Mouse (Mus musculus): ENCODE data around the gene D630039A03Rik. TPM values are rescaled to one million over a fixed set of nuclear protein-coding genes. Genes with fewer than 3 reads are reported as not detected.

Gene D630039A03Rik
- polyA plus RNA-seq, 1 experiment from 2014 or later, result 0.07 TPM

DNA sequence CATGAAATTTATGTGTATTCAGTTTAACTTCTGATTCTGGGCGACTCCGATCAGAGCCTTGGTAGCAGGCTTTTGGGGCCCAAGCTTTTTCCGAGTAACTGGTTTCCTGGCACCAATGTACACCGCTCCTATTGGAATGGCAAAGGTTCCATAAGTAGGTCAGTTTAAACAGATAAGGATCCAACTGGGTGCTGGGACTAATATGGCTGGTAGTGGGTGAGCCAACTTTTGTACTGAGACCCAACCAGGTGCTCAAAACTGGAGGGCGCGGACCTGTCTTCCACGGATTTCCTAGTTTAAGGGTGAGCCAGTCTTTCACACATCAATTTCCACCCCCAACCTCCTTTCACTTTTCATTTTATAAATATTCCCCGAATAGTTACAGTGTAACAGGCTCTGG is 38.9 kb upstream of the D630039A03Rik start:
- peak overlapping the region; percentile 81 for H3K4me3 ChIP-seq (ENCODE audit: low read depth, low read length)
- ATAC-seq (replicated peaks; ENCODE audit: insufficient number of reproducible peaks, low FRiP score, low TSS enrichment), result no peak
- peaks cover 18% of the 10 kb centered on the region for H3K36me3 ChIP-seq (ENCODE audit: control insufficient read depth, insufficient read depth, low read length)
- peak overlapping the region; percentile 76 for H3K4me2 ChIP-seq
- H3K9me3 ChIP-seq (replicated peaks; ENCODE audit: control insufficient read depth, low read length), result no peaks in the 10 kb centered on the region
- H3K27ac ChIP-seq (ENCODE audit: low read depth, low read length), result no peak overlapping the region
- H3K4me1 ChIP-seq (ENCODE audit: control insufficient read depth, insufficient read depth, low read length), result peaks cover 12% of the 10 kb centered on the region
- H3K9ac ChIP-seq (ENCODE audit: low read depth, low read length), result no peak overlapping the region
- WGBS (ENCODE audit: insufficient replicate concordance), result 68% methylated on average over 8 of the region's 8 CpGs
- no peaks in the 10 kb centered on the region for H3K27me3 ChIP-seq (ENCODE audit: control insufficient read depth, insufficient read depth, low read length)

DNA sequence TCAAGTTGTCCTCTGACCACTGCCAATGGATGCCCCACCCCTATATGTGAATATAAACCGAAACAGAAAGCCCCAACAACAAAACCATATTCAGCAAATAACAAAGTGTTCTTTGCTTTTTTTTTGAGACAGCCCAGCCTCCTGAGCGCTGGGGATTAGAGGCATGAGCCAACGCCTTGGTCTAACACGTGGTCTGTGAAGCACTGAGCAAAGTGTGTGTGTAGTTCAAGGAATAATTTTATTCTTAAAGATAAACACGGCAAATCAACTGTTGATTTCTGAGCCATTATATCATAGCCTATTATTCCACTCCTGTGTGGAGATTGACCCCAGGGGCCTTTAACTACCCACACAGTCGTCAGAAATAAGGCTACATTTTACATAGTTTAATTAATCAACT is 38.5 kb upstream of the D630039A03Rik start:
- 89% methylated on average over 6 of the region's 6 CpGs for WGBS (ENCODE audit: insufficient replicate concordance)
- Histone ChIP-seq H3K4me2 (peak overlapping the region; percentile 76), H3K4me3 (ENCODE audit: low read depth, low read length) (no peak overlapping the region), H3K36me3 (ENCODE audit: control insufficient read depth, insufficient read depth, low read length) (peaks cover 22% of the 10 kb centered on the region), H3K4me1 (ENCODE audit: control insufficient read depth, insufficient read depth, low read length) (peaks cover 12% of the 10 kb centered on the region), H3K9ac (ENCODE audit: low read depth, low read length) (no peak overlapping the region), H3K9me3 (replicated peaks; ENCODE audit: control insufficient read depth, low read length) (no peaks in the 10 kb centered on the region), H3K27ac (ENCODE audit: low read depth, low read length) (no peak overlapping the region), H3K27me3 (ENCODE audit: control insufficient read depth, insufficient read depth, low read length) (no peaks in the 10 kb centered on the region)
- ATAC-seq (replicated peaks; ENCODE audit: insufficient number of reproducible peaks, low FRiP score, low TSS enrichment), result no peak

- Histone ChIP-seq H3K36me3 (ENCODE audit: control insufficient read depth, insufficient read depth, low read length) (peaks cover 25% of the 10 kb centered on the region), H3K27ac (ENCODE audit: low read depth, low read length) (no peak overlapping the region), H3K27me3 (ENCODE audit: control insufficient read depth, insufficient read depth, low read length) (no peaks in the 10 kb centered on the region), H3K4me2 (no peak overlapping the region), H3K4me1 (ENCODE audit: control insufficient read depth, insufficient read depth, low read length) (peaks cover 12% of the 10 kb centered on the region), H3K9me3 (replicated peaks; ENCODE audit: control insufficient read depth, low read length) (no peaks in the 10 kb centered on the region), H3K4me3 (ENCODE audit: low read depth, low read length) (no peak overlapping the region), H3K9ac (ENCODE audit: low read depth, low read length) (no peak overlapping the region)
- WGBS (ENCODE audit: insufficient replicate concordance), result 92% methylated on average over 7 of the region's 7 CpGs
- ATAC-seq (replicated peaks; ENCODE audit: insufficient number of reproducible peaks, low FRiP score, low TSS enrichment), result no peak
These were observed 37.7 kb upstream of the D630039A03Rik start for GRCm38 (mm10) chr4:57953796-57954195.

- no peak overlapping the region for H3K4me3 ChIP-seq (ENCODE audit: low read depth, low read length)
- H3K4me2 ChIP-seq, result no peak overlapping the region
- peaks cover 12% of the 10 kb centered on the region for H3K4me1 ChIP-seq (ENCODE audit: control insufficient read depth, insufficient read depth, low read length)
- peaks cover 25% of the 10 kb centered on the region for H3K36me3 ChIP-seq (ENCODE audit: control insufficient read depth, insufficient read depth, low read length)
- H3K27me3 ChIP-seq (ENCODE audit: control insufficient read depth, insufficient read depth, low read length), result no peaks in the 10 kb centered on the region
- WGBS (ENCODE audit: insufficient replicate concordance), result 89% methylated on average over 1 of the region's 1 CpGs
- no peak overlapping the region for H3K9ac ChIP-seq (ENCODE audit: low read depth, low read length)
- ATAC-seq (replicated peaks; ENCODE audit: insufficient number of reproducible peaks, low FRiP score, low TSS enrichment), result no peak
- no peak overlapping the region for H3K27ac ChIP-seq (ENCODE audit: low read depth, low read length)
- no peaks in the 10 kb centered on the region for H3K9me3 ChIP-seq (replicated peaks; ENCODE audit: control insufficient read depth, low read length)
These were observed 36.8 kb upstream of the D630039A03Rik start for GRCm38 (mm10) chr4:57952891-57953290.

- Histone ChIP-seq H3K27ac (ENCODE audit: low read depth, low read length) (no peak overlapping the region), H3K9ac (ENCODE audit: low read depth, low read length) (no peak overlapping the region), H3K4me3 (ENCODE audit: low read depth, low read length) (no peak overlapping the region), H3K4me1 (ENCODE audit: control insufficient read depth, insufficient read depth, low read length) (peaks cover 11% of the 10 kb centered on the region), H3K27me3 (ENCODE audit: control insufficient read depth, insufficient read depth, low read length) (no peaks in the 10 kb centered on the region), H3K4me2 (no peak overlapping the region), H3K36me3 (ENCODE audit: control insufficient read depth, insufficient read depth, low read length) (peaks cover 25% of the 10 kb centered on the region), H3K9me3 (replicated peaks; ENCODE audit: control insufficient read depth, low read length) (no peaks in the 10 kb centered on the region)
- 92% methylated on average over 3 of the region's 3 CpGs for WGBS (ENCODE audit: insufficient replicate concordance)
- ATAC-seq (replicated peaks; ENCODE audit: insufficient number of reproducible peaks, low FRiP score, low TSS enrichment), result no peak
These were observed 36.3 kb upstream of the D630039A03Rik start for GRCm38 (mm10) chr4:57952416-57952815.

GRCm38 (mm10) chr4:57949866-57950265 is 33.8 kb upstream of the D630039A03Rik start:
- Histone ChIP-seq H3K4me3 (ENCODE audit: low read depth, low read length) (no peak overlapping the region), H3K27me3 (ENCODE audit: control insufficient read depth, insufficient read depth, low read length) (no peaks in the 10 kb centered on the region), H3K9me3 (replicated peaks; ENCODE audit: control insufficient read depth, low read length) (no peaks in the 10 kb centered on the region), H3K4me2 (no peak overlapping the region), H3K27ac (ENCODE audit: low read depth, low read length) (no peak overlapping the region), H3K4me1 (ENCODE audit: control insufficient read depth, insufficient read depth, low read length) (0 out of 2 replicates have a peak, but pooled peaks cover 4% of the 10 kb centered on the region), H3K36me3 (ENCODE audit: control insufficient read depth, insufficient read depth, low read length) (peaks cover 33% of the 10 kb centered on the region), H3K9ac (ENCODE audit: low read depth, low read length) (no peak overlapping the region)
- 93% methylated on average over 6 of the region's 6 CpGs for WGBS (ENCODE audit: insufficient replicate concordance)
- no peak for ATAC-seq (replicated peaks; ENCODE audit: insufficient number of reproducible peaks, low FRiP score, low TSS enrichment)

DNA sequence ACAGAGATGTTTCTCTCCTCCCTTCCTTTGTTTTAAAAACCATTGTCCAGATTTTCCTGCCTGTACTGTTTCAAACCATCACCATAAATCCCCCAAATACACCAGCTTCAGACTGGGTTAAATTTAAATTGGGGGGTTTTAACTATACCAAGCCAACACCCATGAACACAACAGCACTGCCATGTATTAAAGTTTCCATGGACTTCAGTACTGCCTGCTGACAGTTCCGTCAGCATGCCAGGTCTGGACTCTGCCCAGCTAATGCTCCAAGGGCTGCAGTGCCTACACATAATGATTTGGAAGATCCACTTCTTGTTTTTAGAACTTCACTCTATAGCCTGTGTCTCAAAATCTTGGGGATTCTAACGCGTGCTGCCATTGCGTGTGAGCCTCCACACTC is 31.4 kb upstream of the D630039A03Rik start:
- Histone ChIP-seq H3K4me3 (ENCODE audit: low read depth, low read length) (no peak overlapping the region), H3K9me3 (replicated peaks; ENCODE audit: control insufficient read depth, low read length) (no peaks in the 10 kb centered on the region), H3K36me3 (ENCODE audit: control insufficient read depth, insufficient read depth, low read length) (peaks cover 38% of the 10 kb centered on the region), H3K4me1 (ENCODE audit: control insufficient read depth, insufficient read depth, low read length) (no peaks in the 10 kb centered on the region), H3K9ac (ENCODE audit: low read depth, low read length) (no peak overlapping the region), H3K27me3 (ENCODE audit: control insufficient read depth, insufficient read depth, low read length) (no peaks in the 10 kb centered on the region), H3K27ac (ENCODE audit: low read depth, low read length) (no peak overlapping the region), H3K4me2 (no peak overlapping the region)
- 93% methylated on average over 4 of the region's 4 CpGs for WGBS (ENCODE audit: insufficient replicate concordance)
- no peak for ATAC-seq (replicated peaks; ENCODE audit: insufficient number of reproducible peaks, low FRiP score, low TSS enrichment)

DNA sequence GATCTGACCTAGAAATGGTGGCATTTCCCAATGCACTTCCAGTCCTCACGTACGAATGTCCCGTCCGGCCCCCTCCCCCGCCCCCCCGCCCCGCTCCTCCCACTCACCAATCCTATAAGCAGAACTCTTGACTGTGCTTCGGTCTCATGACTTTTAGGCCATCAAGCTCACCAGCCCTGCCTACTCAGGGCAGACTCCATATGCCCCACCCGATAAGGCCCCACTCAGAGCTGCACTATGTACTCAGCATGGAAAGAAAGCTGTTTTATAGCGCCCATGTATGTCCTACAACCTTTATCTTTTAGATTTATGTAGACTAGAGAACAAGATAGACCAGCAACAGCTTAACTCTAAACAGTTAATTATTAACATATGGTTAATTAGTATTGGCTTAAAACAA is 30.9 kb upstream of the D630039A03Rik start:
- no peaks in the 10 kb centered on the region for H3K27me3 ChIP-seq (ENCODE audit: control insufficient read depth, insufficient read depth, low read length)
- ATAC-seq (replicated peaks; ENCODE audit: insufficient number of reproducible peaks, low FRiP score, low TSS enrichment), result no peak
- no peak overlapping the region for H3K4me3 ChIP-seq (ENCODE audit: low read depth, low read length)
- no peaks in the 10 kb centered on the region for H3K9me3 ChIP-seq (replicated peaks; ENCODE audit: control insufficient read depth, low read length)
- no peak overlapping the region for H3K9ac ChIP-seq (ENCODE audit: low read depth, low read length)
- H3K27ac ChIP-seq (ENCODE audit: low read depth, low read length), result no peak overlapping the region
- H3K4me2 ChIP-seq, result no peak overlapping the region
- H3K36me3 ChIP-seq (ENCODE audit: control insufficient read depth, insufficient read depth, low read length), result peaks cover 38% of the 10 kb centered on the region
- no peaks in the 10 kb centered on the region for H3K4me1 ChIP-seq (ENCODE audit: control insufficient read depth, insufficient read depth, low read length)
- WGBS (ENCODE audit: insufficient replicate concordance), result 84% methylated on average over 10 of the region's 10 CpGs

DNA sequence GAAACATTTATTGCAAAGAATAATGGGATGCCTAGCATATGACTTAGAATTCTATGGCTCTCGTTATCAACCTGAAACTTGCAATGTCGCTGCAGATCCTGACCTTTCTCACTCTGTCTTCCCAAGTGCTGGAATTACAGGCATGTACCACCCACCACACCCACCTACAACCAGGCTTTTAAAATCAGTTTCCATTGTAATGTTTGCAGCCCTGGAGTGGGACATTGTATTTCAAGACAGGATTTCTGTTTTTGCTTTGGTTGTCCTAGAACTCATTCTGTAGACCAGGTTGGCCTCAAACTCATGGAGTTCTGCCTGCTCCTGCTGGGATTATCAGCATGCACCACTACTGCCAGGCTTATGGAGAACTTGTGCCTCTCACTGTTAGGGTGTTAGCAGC is 26.8 kb upstream of the D630039A03Rik start:
- Histone ChIP-seq H3K27ac (ENCODE audit: low read depth, low read length) (no peak overlapping the region), H3K9me3 (replicated peaks; ENCODE audit: control insufficient read depth, low read length) (no peaks in the 10 kb centered on the region), H3K4me1 (ENCODE audit: control insufficient read depth, insufficient read depth, low read length) (no peaks in the 10 kb centered on the region), H3K27me3 (ENCODE audit: control insufficient read depth, insufficient read depth, low read length) (no peaks in the 10 kb centered on the region), H3K9ac (ENCODE audit: low read depth, low read length) (no peak overlapping the region), H3K4me2 (no peak overlapping the region), H3K4me3 (ENCODE audit: low read depth, low read length) (no peak overlapping the region), H3K36me3 (ENCODE audit: control insufficient read depth, insufficient read depth, low read length) (peaks cover 13% of the 10 kb centered on the region)
- 82% methylated on average over 2 of the region's 2 CpGs for WGBS (ENCODE audit: insufficient replicate concordance)
- no peak for ATAC-seq (replicated peaks; ENCODE audit: insufficient number of reproducible peaks, low FRiP score, low TSS enrichment)

Measured in heart, embryonic 11.5 days (tissue).